Mouse (Mus musculus) spleen, postnatal 4 days (tissue): ENCODE measurements around the gene Fam173b.
"Not testable (repeated sequence)": the region's sequence is repeated elsewhere in the genome, so short reads cannot be mapped to it uniquely, and the experiment has no call there.

Experiments used
- DNase-seq, 2 experiments: peaks; one replicate each; pipeline ENCODE4 v3.0.0; 2022; ENCODE audit warnings: low spot score in 2 of 2

Fam173b gene

DNA sequence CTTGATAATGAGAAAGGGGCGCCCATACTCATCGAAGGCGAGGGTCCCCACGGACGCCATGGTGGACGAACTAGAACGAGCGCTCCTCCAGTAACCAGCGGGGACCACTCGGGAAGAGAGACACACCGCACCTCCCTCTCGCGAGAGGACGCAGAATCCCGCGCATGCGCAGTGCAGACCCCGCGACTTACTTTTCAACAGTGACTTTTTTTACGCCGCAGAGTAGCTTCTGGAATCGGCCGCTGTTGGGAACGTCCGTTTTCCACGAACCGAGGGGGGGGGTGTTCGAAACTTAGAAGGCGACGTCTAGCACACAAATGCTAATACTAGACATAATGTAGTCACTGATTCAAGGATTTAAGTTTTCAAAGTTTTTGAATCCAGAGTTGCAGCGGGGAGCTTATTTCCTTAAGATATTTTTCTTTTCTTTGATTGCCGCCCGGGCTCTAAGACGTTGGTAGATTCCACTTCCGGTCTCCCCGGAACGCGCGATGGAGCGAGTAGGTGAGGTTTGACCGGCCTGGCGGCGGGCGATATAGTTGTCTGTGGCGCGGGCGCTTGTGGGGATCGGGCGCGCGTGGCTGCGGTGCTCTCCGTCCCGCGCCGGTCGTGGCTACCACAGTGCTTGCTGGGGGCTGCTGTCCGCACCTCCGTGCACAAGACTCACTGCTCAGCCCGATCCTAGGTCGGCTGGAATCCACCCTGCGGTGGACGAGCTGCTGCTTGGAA is at the start of gene Fam173b, which contains the start of gene Cct5:
TSS of gene Fam173b (plus strand) at position 207 of the 729 bp plus-strand sequence.
TSS of gene Cct5 (minus strand) at position 159 of the 729 bp plus-strand sequence.
- DNase-seq: peak; percentile 98 to 100

GRCm38 (mm10) chr15:31554855-31555254 is 46.8 kb upstream of the Fam173b start:
- DNase-seq: no peak

GRCm38 (mm10) chr15:31561390-31561789 is 40.3 kb upstream of the Fam173b start:
- no peak for DNase-seq

- no peak for DNase-seq
These were observed 39.7 kb upstream of the Fam173b start for GRCm38 (mm10) chr15:31561976-31562375.

DNA sequence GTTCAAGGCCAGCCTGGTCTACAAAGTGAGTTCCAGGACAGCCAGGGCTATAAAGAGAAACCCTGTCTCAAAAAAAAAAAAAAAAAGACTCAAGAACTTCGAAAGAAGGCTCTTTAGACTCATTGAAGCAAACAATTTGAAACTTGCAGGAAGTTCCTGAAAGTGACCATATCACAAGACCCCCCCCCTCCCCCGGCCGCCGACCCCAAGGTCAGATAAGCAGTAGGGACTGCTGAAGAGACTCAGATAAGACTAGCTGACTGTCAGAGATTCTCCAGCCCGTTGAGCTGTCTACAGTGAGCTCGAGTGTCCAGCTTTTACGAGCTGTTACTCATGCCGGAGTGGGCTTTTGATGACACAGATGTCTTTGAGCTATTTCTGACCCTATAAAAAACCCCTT is 38.8 kb upstream of the Fam173b start:
- no peak for DNase-seq

DNA sequence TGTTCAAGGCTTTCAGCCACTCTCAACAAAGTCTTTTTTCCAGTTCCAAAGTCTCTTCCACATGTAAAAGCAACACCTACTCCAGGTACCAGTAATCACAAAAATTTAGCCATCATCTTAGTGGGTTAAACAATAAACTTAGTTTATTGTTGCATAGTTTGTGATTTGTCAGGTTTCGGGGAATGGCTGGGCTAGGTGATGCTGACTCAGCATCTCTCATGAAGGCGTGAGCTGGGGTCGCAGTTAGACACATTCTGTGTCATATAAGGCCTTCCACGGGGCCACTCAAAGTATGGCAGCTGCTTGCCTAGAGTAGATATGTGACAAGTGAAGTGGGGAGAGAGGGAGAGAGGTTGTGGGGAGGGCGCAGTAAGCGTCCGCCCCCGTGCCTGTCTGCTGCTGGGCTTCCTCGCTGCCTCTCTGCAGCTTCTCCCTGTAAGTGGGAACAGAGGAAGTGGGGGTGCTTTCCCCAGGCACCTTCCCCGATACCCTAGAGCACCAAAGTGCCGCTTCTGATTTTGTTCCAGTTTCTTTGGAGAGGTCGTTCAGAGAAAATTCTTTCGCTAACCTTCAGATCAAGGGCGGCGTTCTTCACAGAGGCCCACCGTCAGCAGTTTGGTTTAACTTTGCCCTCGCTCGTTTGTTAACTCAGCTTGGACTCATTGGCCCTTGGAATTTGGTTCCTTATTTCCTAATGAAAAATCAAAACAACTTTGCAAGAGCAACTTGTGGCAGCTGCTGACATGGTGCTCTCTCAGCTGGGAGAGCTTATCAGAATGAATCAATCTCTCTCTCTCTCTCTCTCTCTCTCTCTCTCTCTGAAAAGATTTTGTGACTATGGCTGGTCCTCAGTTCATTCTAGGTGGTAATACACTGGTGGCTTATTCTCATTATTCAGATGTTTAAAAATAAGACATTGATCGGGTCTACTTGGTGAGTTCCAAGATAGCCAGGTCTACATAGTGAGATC is 37.8 kb upstream of the Fam173b start:
- no peak for DNase-seq

- DNase-seq: no peak
These were observed 36.5 kb upstream of the Fam173b start, which contains the start of gene Cmbl for GRCm38 (mm10) chr15:31565184-31565583. TSS of gene Cmbl (plus strand) at chr15:31565389.

GRCm38 (mm10) chr15:31565786-31566185 is 35.9 kb upstream of the Fam173b start:
- no peak for DNase-seq

DNA sequence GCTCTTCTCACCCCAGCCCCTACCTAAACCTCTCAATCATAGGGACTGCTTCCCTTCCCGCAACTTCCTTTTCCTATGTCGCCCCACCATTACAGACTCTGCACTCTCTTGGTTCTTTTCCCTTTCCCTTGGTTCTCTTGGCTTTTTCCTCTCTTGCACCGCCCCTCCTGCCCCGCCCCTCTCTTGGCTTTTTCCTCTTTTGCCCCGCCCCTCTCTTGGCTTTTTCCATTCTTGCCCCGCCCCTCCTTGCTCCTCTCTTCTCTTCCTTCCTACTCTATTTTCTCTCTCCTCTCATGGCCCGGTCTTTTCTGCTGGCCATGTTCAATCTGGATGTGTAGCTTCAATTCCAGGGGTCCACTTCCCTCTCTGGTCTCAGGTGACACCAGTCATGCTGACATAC is 34.2 kb upstream of the Fam173b start:
- no peak for DNase-seq

DNA sequence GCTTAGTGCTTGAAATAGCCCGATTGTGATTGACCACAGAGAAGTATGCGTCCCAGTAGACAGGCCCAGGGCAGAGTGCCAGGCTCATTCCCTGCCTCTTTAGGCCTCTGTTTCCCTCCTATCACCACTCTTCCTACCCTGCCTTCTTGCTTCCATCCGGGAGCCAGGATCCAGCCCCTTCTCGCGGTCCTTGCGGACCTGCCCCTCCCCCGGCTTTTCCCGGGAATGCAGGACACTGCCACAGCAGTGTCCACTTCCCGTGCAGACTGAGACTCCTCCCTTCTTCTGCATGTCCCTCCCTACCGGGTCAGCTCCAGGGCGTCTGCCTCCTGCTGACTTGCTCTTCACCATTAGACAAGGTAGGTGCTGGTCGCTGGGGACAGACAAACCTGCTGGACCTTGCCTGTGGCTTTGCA is 33.1 kb upstream of the Fam173b start:
- no peak for DNase-seq

DNA sequence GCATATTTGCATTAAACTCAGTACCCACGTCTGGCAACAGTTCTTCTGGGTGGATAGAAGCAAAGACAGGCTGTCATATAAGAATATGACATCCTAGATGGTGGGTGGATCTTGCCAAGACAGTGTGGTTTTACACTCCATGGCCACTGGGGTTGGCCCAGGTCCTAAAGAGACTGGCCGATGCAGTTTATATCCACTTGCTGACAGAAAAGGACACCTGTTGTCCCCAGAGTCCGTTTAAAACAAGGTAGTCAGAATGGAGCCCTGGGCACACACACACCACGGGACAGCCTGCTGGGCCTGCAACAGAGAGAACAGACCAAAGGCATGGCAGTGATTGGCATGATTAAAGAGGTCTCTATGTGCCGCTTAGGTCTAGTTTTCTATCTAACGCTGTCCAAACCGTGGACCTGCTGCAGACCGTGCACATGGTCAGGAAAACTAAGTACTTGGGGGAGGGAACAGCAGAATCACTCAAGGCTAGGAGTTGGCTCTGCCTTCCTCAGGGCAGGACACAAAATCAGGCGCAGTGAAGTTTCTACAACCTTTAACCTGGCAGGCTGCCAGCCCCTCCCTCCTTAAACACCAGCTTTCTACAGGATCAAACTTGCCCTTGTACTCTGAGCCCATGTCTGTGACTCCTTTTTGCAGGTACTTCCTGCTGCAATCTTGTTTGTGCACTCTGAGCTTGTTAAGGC is 32.2 kb upstream of the Fam173b start:
- DNase-seq: no peak

- DNase-seq: no peak
These were observed 30.7 kb upstream of the Fam173b start for GRCm38 (mm10) chr15:31570959-31571358.

DNA sequence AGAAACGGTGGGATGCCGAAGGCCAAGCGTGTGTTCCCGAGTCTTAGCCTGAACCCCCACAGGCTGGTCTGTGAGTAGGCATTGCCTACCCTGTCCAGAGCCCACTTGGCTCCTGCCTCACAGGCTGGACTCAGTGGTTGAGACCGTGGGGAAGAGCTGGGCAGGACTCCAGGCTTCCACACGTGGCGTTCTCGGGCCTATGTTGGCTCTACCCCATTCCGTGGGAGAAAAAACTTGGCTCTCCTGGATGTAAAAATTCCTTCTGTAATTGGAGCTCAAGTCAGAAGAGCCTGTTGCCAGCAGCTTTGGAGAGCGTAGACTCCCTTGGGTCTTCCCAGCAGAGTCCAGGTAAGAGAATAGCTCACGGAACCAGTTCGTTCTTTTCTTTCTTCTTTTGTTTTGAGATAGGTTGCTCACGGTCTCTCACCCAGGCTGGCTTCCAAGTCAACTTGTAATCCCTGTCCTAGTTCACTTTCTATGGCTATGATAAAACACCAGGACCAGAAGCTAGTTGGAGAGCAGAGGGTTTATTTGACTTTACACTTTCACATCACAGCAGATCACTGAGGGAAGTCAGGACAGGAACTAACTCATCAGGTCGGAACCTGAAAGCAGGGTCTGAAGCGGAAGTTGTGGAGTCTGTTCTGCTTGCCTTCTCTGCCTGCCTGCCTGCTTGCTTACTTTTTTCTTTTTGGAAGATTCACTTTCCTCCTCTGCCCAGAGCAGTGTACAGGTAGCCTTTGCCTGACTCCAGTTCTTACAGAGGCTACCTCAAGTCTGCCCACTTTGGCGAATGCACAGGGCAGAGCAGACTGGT is 29.5 kb upstream of the Fam173b start:
- no peak for DNase-seq

DNA sequence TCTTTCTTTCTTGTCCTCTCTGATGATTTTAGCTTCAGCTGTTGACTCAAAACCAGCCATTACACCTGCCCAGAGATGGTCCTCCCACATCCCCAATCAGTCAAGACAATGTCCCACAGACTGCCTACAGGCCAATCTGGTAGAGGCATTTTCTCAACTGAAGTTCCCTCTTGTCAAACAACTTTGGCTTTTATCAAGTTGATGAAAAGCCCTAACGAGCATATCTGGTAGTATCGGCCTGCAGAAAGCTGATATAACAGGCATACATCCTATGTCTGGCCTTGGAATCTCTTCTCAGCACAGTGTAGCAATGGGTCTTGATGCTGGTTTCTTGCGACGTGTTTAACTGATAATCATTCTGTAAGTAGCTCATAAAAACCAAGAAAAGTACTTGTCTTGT is 28.4 kb upstream of the Fam173b start:
- no peak for DNase-seq

DNA sequence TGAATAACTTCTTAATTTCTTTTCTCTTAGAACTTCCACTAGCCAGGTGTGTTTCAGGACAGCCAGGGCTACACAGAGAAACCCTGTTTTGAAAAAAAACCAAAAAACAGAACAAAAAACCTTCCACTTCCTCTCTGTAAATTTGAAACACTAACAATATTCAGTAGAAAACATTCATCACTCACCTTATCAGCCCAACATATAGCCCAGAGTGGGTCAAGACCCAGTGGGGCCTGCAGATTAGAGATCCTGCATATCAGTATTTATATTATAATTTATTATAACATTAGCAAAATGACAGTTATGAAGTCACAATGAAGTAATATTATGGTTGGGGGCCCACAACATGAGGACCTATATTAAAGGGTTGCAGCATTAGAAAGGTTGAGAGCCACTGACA is 28.0 kb upstream of the Fam173b start:
- DNase-seq: no peak

DNA sequence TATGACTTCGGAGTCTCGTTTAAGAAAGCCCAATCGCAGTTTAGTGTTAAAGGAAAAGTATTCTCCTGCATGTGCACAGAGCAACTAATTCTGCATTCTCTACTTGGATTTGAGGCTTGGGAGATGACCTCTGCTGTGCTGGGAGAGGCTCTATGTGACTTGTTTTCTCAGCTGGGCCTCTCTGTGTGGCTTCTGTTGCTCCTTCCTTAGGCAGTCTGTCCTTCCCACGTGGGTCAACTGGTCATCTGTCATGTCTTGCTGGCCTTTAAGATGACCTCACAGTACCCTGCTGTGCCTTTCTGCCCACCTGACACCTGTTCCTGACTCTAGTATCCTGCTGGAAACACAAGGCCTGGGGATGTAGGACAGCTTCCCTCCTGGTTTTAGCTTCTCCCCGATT is 25.6 kb upstream of the Fam173b start:
- no peak for DNase-seq

DNA sequence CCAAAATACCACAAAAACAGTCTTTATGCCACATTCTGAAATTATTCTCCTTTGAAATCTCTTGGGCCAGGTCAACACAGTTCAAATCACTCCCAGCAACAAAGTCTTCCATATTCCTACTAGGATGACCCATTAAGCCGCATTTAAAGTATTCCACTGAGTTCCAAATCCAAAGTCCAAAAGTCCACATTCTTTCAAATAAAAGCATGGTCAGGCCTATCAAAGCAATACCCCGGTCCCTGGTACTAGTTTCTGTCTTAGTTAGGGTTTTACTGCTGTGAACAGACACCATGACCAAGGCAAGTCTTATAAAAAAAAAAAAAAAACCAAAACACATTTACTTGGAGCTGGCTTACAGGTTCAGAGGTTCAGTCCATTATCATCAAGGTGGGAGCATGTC is 20.6 kb upstream of the Fam173b start:
- not testable (repeated sequence) for DNase-seq

GRCm38 (mm10) chr15:31583304-31584085 is 18.2 kb upstream of the Fam173b start:
- DNase-seq: no peak

DNA sequence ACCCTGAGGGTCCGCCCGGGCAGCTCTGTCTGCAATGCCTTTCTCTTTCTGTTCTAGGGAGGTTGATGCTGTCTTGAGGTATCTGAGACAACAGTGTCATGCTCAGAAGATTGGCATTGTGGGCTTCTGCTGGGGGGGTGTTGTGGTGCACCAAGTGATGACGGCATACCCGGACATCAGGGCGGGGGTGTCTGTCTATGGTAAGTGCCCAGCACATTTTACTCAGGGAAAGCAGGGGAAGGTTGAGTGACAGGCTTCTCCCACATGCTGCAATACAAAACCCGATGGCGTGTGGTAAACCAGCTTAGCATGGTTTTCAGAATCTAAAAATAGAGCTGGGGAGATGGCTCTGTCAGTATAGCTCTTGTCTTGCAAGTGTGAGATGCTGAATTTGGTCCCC is 16.4 kb upstream of the Fam173b start:
- no peak for DNase-seq

DNA sequence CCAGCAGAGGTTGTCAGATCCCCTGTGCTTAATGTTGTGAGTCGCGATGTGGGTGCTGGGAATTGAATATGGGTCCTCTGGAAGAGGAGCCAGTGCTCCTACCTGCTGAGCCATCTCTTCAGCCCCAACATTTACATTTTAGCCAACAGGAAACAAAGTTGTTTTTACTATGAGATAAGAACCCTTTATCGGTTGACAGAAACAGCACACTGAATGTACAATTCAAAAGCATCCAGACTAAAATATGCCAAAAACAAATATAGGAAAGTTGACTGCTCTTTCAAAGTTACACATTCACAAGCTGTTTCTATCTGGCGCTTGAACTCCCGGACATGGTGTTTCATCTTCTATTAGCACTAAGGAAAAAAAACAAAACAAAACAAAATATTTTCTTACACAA is 15.6 kb upstream of the Fam173b start:
- DNase-seq: no peak
